Mouse (Mus musculus) liver, postnatal 0 days (tissue): Measurements from ENCODE around the gene Ppp1r9a.

ENCODE experiments used
- CTCF ChIP-seq: sonication (generic); IDR thresholded peaks from 2 replicates; pipeline ENCODE4 v1.5.1; 2016; ENCODE audit warnings: antibody characterized with exemption, low read depth
- EP300 ChIP-seq: IDR thresholded peaks from 2 replicates; pipeline ENCODE4 v1.6.1; 2016; ENCODE audit warnings: antibody characterized with exemption, low read depth, mild to moderate bottlenecking

DNA sequence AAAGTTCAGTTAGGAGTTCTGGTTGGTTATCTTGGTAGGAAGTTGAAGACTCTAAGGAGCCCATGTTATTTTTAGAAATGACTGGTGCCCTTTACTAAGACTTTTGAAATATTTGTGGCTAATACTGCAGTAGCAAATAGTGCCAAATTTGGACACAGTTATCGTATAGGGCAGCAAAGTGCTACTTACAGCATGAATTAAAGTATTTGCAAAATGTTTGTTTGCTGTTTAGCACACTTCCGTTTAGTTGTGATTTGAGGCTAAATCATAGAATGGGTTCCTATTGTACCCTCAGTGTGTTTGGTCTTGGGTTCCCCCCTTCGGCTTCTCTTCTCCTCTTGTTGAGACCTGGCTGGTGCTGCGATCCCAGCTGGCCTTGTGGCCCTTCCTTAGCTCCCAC lies 45.3 kb downstream of the Ppp1r9a start:
- TF ChIP-seq EP300: no peak
- TF ChIP-seq CTCF: no peak
